Mouse (Mus musculus): ENCODE measurements around the gene Tmem88.

GRCm38 (mm10) chr11:69365722-69366121, 32.3 kb downstream of the Tmem88 start:
- TF ChIP-seq USF1 (IDR thresholded peaks at IDR 0.05; ENCODE audit: low read depth) (no peak), CTCF (IDR thresholded peaks at IDR 0.05; ENCODE audit: control insufficient read depth, insufficient read depth, insufficient read length) (no peak), CEBPB (IDR thresholded peaks at IDR 0.05; ENCODE audit: low read depth) (no peak), MAX (IDR thresholded peaks at IDR 0.05) (no peak)

Measured in C2C12 (cell line).